Mouse (Mus musculus) CD4-positive, CD25-positive, alpha-beta regulatory T cell (primary cell): Measurements from ENCODE around the gene Nckipsd. TPM values are rescaled to one million over a fixed set of nuclear protein-coding genes. Genes with fewer than 3 reads are reported as not detected.

ENCODE experiments used
- polyA plus RNA-seq: library from polyadenylated mRNA; unstranded; fragments of 100-300 nt; shearing (Covaris generic); gene quantifications from one replicate; pipeline ENCODE4 v1.2.1, GENCODE M21; 2017

Nckipsd gene
- 16.4 TPM for polyA plus RNA-seq

DNA sequence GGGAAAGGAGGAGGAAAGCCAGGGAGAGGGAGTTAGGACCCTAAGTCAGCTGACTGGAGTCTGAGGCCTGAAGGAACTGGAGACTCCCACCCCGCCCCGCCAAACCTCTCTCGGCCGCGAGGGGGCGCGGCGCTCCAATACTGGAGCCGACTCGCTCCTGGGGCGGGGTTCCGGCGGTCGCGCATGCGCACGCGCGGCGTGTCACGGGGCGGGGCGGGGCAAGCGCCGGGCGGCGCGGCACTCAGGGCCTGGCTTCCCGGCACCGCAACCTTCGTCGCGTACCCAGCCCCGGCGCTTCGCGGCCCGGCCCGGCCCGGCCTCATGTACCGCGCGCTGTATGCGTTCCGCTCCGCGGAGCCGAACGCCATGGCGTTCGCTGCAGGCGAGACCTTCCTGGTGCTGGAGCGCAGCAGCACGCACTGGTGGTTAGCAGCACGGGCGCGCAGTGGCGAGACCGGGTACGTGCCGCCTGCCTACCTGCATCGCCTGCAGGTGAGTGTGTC is at the start of gene Nckipsd:
Gene Nckipsd (plus strand): TSS at position 206 of the 503 bp plus-strand sequence.

DNA sequence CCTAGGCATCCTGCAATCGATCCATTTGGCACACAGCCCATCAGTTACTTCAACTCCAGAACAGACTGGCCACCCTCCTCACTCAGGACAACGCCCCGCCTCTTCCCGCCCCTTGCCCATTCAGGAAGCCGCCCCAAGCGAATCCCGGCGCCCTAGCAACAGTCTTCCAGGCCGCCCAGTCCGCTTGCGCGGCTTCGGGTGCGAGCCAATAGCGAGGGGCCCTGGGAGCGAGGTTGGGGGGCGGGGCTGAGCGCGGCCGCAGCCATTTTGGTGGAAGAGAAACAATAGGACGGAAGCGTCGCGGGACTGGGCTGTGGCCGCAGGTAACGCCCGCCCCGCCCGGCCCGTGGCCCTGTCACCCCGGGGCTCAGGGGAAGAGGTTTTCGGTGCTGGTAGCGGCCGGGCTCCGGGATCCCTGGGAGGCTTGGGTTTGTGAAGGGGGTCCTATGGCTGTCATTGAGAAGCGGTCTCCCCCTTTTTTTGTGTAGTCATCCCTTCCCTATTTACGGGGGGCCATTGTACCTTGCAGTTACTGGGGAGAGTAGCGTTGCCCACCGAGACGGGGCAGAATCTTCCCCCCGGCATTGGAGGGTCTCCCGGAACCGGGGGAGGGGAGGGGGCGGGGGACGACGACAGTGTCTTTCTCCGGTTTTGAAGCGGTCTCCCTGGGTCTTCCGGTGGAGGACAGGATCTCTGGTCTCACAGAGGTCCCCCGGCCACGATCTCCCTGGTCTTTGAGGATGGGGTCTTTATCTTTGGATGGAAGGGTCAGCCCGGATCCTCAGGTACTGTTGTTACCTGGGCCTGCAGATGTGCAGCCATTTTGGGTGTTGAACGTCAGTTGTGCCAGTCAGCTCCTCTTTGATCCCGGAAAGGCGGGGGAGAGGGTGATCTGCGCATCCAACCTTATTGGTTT is 24.4 kb upstream of the Nckipsd start, which contains the start of gene Ip6k2:
Gene Ip6k2 (plus strand): TSS at position 249 of the 916 bp plus-strand sequence.

GRCm38 (mm10) chr9:108825820-108826699 is 17.9 kb downstream of the Nckipsd start, which contains the start of gene Celsr3:
Gene Celsr3, plus strand, starts transcription at chr9:108826320.

GRCm38 (mm10) chr9:108852976-108853375 is 44.8 kb downstream of the Nckipsd start, which contains the start of gene Slc26a6:
Gene Slc26a6, plus strand, starts transcription at chr9:108853283.

Other genes with a start within 250 kb of the Nckipsd start
- gene Impdh2, start 248.1 kb upstream of the Nckipsd start, polyA plus RNA-seq, result 85.3 TPM
- gene Ndufaf3, start 240.9 kb upstream of the Nckipsd start, polyA plus RNA-seq, result 69.2 TPM
- gene Dalrd3, start 238.5 kb upstream of the Nckipsd start, polyA plus RNA-seq, result 122 TPM
- gene Wdr6, start 229.6 kb upstream of the Nckipsd start, polyA plus RNA-seq, result 84.4 TPM
- 16.1 TPM for gene P4htm, start 210.7 kb upstream of the Nckipsd start, polyA plus RNA-seq
- 91.3 TPM for gene Arih2, start 159.0 kb upstream of the Nckipsd start, polyA plus RNA-seq
- 53.7 TPM for gene Slc25a20, start 146.3 kb upstream of the Nckipsd start, polyA plus RNA-seq
- 11.2 TPM for gene Prkar2a, start 119.1 kb upstream of the Nckipsd start, polyA plus RNA-seq
- 17.6 TPM for gene Ip6k2, start 24.6 kb upstream of the Nckipsd start, polyA plus RNA-seq
- 0.01 TPM for gene Celsr3, start 18.0 kb downstream of the Nckipsd start, polyA plus RNA-seq
- 19.4 TPM for gene Slc26a6, start 44.9 kb downstream of the Nckipsd start, polyA plus RNA-seq
- gene Tmem89, start 106.3 kb downstream of the Nckipsd start, polyA plus RNA-seq, result not detected
- gene Uqcrc1, start 128.3 kb downstream of the Nckipsd start, polyA plus RNA-seq, result 354 TPM
- 0.14 TPM for gene Col7a1, start 145.2 kb downstream of the Nckipsd start, polyA plus RNA-seq
- not detected for gene Ucn2, start 177.6 kb downstream of the Nckipsd start, polyA plus RNA-seq
- gene Pfkfb4, start 183.4 kb downstream of the Nckipsd start, polyA plus RNA-seq, result 4.9 TPM
- gene Shisa5, start 230.2 kb downstream of the Nckipsd start, polyA plus RNA-seq, result 4,571 TPM